27 mouse cellular contexts compared by ENCODE assay signal in genomic region chr10:96124290-96124689, GRCm38 (mm10). TPM values are rescaled to one million over a fixed set of nuclear protein-coding genes. Genes with fewer than 3 reads are reported as not detected.
DNase-seq lines count a peak whose midpoint lies in the region; ATAC-seq and TF ChIP-seq lines count a peak whose summit lies in the region.
"Had no signal": no experiment of that assay in that cellular context is flagged by ENCODE, and none has a peak within 500 bp of the region (broad histone marks: within the 10 kb centered on the region; RNA-seq: fewer than 3 reads in every experiment).

No protein-coding gene starts in this region.

- no peaks in the 10 kb centered on the region; a peak in 1 of 4 replicates for H3K27me3 ChIP-seq in MEL (ENCODE audit: control insufficient read depth in 1 of 2, insufficient read depth in 2 of 2, low read length in 2 of 2)
- H3K27me3 ChIP-seq in liver, embryonic 14.5 days (ENCODE audit: control insufficient read depth, insufficient read depth, low read length): no peaks in the 10 kb centered on the region
- H3K27me3 ChIP-seq: CH12.LX; forebrain, embryonic 13.5 days; heart, embryonic 15.5 days; hindbrain, embryonic 13.5 days had no signal

- DNase-seq in MEL (ENCODE audit: low read depth, low spot score): peak; percentile 19
- DNase-seq in liver, embryonic 14.5 days (ENCODE audit: low read depth in 3 of 3, low spot score in 3 of 3): no peak
- DNase-seq in cerebellum, adult 18-20 months: no peak
- no peak for DNase-seq in thymus, postnatal 10 days (ENCODE audit: low spot score in 2 of 2)
- DNase-seq in testis, postnatal 14 days (ENCODE audit: low spot score): no peak
- DNase-seq: adrenal gland, adult 8-10 months; adrenal gland, postnatal 36 days; cerebellum, adult 11 months; cerebellum, adult 9-10 months; cerebellum, postnatal 25 days; forebrain, postnatal 0 days; gastrocnemius, postnatal 14 days; heart, adult 18-20 months; heart, postnatal 14 days had no signal

- no peaks in the 10 kb centered on the region for H3K79me2 ChIP-seq in MEL (ENCODE audit: control insufficient read depth, insufficient read depth, low read length, poor library complexity)

- H3K4me2 ChIP-seq in liver, embryonic 14.5 days (ENCODE audit: low read depth): no peak overlapping the region
- H3K4me2 ChIP-seq: forebrain, embryonic 13.5 days; heart, embryonic 11.5 days; heart, embryonic 15.5 days; hindbrain, embryonic 13.5 days had no signal

- peak in 1 of 2 experiments; percentile 39; a peak in 1 of 4 replicates for TF ChIP-seq EP300 in MEL (IDR thresholded peaks at IDR 0.05; ENCODE audit: low read depth in 1 of 2, low read length in 2 of 2)
- TF ChIP-seq EP300 in liver, embryonic 14.5 days (IDR thresholded peaks at IDR 0.05; ENCODE audit: low read depth): no peak

- no peak overlapping the region for H3K9ac ChIP-seq in MEL (ENCODE audit: control insufficient read depth, low read depth, low read length, poor library complexity, severe bottlenecking)
- H3K9ac ChIP-seq in liver, embryonic 14.5 days (replicated peaks): no peak overlapping the region
- H3K9ac ChIP-seq: forebrain, embryonic 13.5 days; forebrain, postnatal 0 days; heart, embryonic 15.5 days; hindbrain, embryonic 13.5 days had no signal

- 17% methylated on average over 1 of the region's 1 CpGs for WGBS in liver, embryonic 14.5 days (ENCODE audit: insufficient replicate concordance)

- H3K36me3 ChIP-seq in MEL (ENCODE audit: control insufficient read depth in 1 of 2, insufficient read depth in 2 of 2, low read length in 2 of 2): no peaks in the 10 kb centered on the region; a peak in 1 of 4 replicates
- H3K36me3 ChIP-seq in liver, embryonic 14.5 days (replicated peaks; ENCODE audit: control insufficient read depth, insufficient read depth, low read depth): no peaks in the 10 kb centered on the region
- H3K36me3 ChIP-seq: embryonic facial prominence, embryonic 10.5 days; heart, embryonic 15.5 days; hindbrain, embryonic 13.5 days had no signal

- TF ChIP-seq POLR2A in MEL (IDR thresholded peaks at IDR 0.05; ENCODE audit: control insufficient read depth in 1 of 2, insufficient read depth in 1 of 2, low read depth in 1 of 2, low read length in 2 of 2, poor library complexity in 1 of 2): no peak

- no peak for TF ChIP-seq RAD21 in MEL (IDR thresholded peaks at IDR 0.05; ENCODE audit: low read depth, low read length)

- no peak; a peak in 1 of 6 replicates for TF ChIP-seq CTCF in MEL (IDR thresholded peaks at IDR 0.05 in 2 of 3, conservative IDR thresholded peaks at IDR 0.05 in 1 of 3; ENCODE audit: control insufficient read depth in 1 of 3, insufficient read depth in 1 of 3, low read depth in 2 of 3, low read length in 3 of 3, poor library complexity in 1 of 3, severe bottlenecking in 1 of 3)
- no peak for TF ChIP-seq CTCF in liver, embryonic 14.5 days (IDR thresholded peaks at IDR 0.05; ENCODE audit: low read depth)

- no peak overlapping the region; the same call in 1 of the 2 replicates for H3K27ac ChIP-seq in MEL (ENCODE audit: control insufficient read depth, low read depth, low read length)
- H3K27ac ChIP-seq in liver, embryonic 14.5 days: no peak overlapping the region
- H3K27ac ChIP-seq: embryonic facial prominence, embryonic 10.5 days; forebrain, embryonic 13.5 days; heart, embryonic 15.5 days; hindbrain, embryonic 13.5 days; hindbrain, postnatal 0 days had no signal

- H3K4me1 ChIP-seq in MEL (ENCODE audit: control insufficient read depth in 1 of 2, insufficient read depth in 2 of 2, low read length in 2 of 2): peaks cover 0 to 4% of the 10 kb centered on the region in 2 experiments; a peak in 2 of 4 replicates
- H3K4me1 ChIP-seq in liver, embryonic 14.5 days (replicated peaks; ENCODE audit: control insufficient read depth in 2 of 2, insufficient read depth in 2 of 2, low read length in 1 of 2): peaks cover 0 to 9% of the 10 kb centered on the region in 2 experiments; a peak in 2 of 4 replicates
- H3K4me1 ChIP-seq: embryonic facial prominence, embryonic 10.5 days; forebrain, embryonic 13.5 days; heart, embryonic 15.5 days; hindbrain, embryonic 13.5 days had no signal

- ATAC-seq in common myeloid progenitor, adult 5-6 weeks (replicated peaks; ENCODE audit: low read depth, poor library complexity, severe bottlenecking): peak; percentile 69
- ATAC-seq in liver, embryonic 14.5 days (ENCODE audit: insufficient read depth): peak; percentile 43; the same call in 1 of the 2 replicates
- peak; percentile 68 for ATAC-seq in megakaryocyte progenitor cell, adult 5-6 weeks (replicated peaks; ENCODE audit: poor library complexity)
- ATAC-seq: forebrain, embryonic 13.5 days; forebrain, postnatal 0 days; hindbrain, postnatal 0 days had no signal

- H3K4me3 ChIP-seq in MEL (ENCODE audit: control insufficient read depth in 1 of 2, insufficient read depth in 1 of 2, low read depth in 2 of 2, low read length in 2 of 2): no peak overlapping the region
- H3K4me3 ChIP-seq in liver, embryonic 14.5 days (ENCODE audit: insufficient read depth in 1 of 2, low read depth in 2 of 2, low read length in 2 of 2): no peak overlapping the region
- H3K4me3 ChIP-seq: embryonic facial prominence, embryonic 10.5 days; forebrain, embryonic 13.5 days; heart, embryonic 15.5 days; hindbrain, embryonic 13.5 days had no signal

- no peaks in the 10 kb centered on the region for H3K9me3 ChIP-seq in MEL (replicated peaks; ENCODE audit: insufficient read depth, low read length)
- no peaks in the 10 kb centered on the region for H3K9me3 ChIP-seq in liver, embryonic 14.5 days (ENCODE audit: control insufficient read depth, low read length)
- H3K9me3 ChIP-seq: embryonic facial prominence, embryonic 10.5 days; forebrain, embryonic 13.5 days; heart, embryonic 15.5 days; hindbrain, embryonic 13.5 days had no signal

TF ChIP-seq in MEL, 35 proteins besides CTCF, POLR2A, EP300 and RAD21:
- TF ChIP-seq MXI1 (IDR thresholded peaks at IDR 0.05; ENCODE audit: low read depth, low read length) (no peak), MEF2A (IDR thresholded peaks at IDR 0.05; ENCODE audit: extremely low read depth, insufficient replicate concordance, low read depth, low read length, poor library complexity, severe bottlenecking) (no peak), ZMIZ1 (IDR thresholded peaks at IDR 0.05; ENCODE audit: low read depth, low read length) (no peak), ZNF384 (IDR thresholded peaks at IDR 0.05; ENCODE audit: low read depth, low read length) (no peak), E2F4 (IDR thresholded peaks at IDR 0.05; ENCODE audit: borderline replicate concordance, low read depth, low read length) (no peak), TCF12 (IDR thresholded peaks at IDR 0.05; ENCODE audit: low read depth, low read length) (peak; percentile 63; the same call in 1 of the 2 replicates)

RNA-seq across cellular contexts. Expression of gene Gm5426, which starts 12.1 kb away (rescaled TPM):
- not detected in 2 replicates for total RNA-seq in MEL (2012; rRNA removed)
- 1 to 10 TPM in 1 of 2 experiments, not detected in 1; 1.0 TPM for polyA plus RNA-seq in MEL (2012; ENCODE audit: insufficient read depth in 1 of 2, insufficient read length in 2 of 2, low read depth in 1 of 2, low replicate concordance in 2 of 2, missing spikeins in 1 of 2)
- total RNA-seq in common myeloid progenitor, adult 5-6 weeks (2017): not detected in 2 replicates
- polyA plus RNA-seq in liver, embryonic 14.5 days (2012; rRNA removed): not detected in 2 replicates
- not detected in 2 replicates for polyA plus RNA-seq in liver, embryonic 14.5 days (2014; fragmentation: Nextera tagmentation; extraction: Ambion mirVana)
- total RNA-seq in megakaryocyte progenitor cell, adult 5-6 weeks (2015): not detected in 2 replicates
- not detected in 2 replicates for total RNA-seq in megakaryocyte progenitor cell, adult 5-6 weeks (2017)
- total RNA-seq: adrenal gland, adult 8-10 months; adrenal gland, postnatal 36 days; CH12.LX; forebrain, postnatal 0 days; gastrocnemius, adult 18-20 months; gastrocnemius, postnatal 14 days; heart, adult 18-20 months; heart, postnatal 14 days; hematopoietic stem cell, adult 5-6 weeks; hindbrain, postnatal 0 days had no signal
- polyA plus RNA-seq: brain, embryonic 14.5 days; embryonic facial prominence, embryonic 10.5 days; embryonic facial prominence, embryonic 14.5 days; forebrain, embryonic 13.5 days; forebrain, postnatal 0 days; heart, embryonic 11.5 days; heart, embryonic 15.5 days; hindbrain, embryonic 13.5 days; hindbrain, postnatal 0 days had no signal
